Mouse (Mus musculus) layer of hippocampus, adult 9-10 months (tissue): Measurements from ENCODE around the gene Elmod2.

Experiments
- DNase-seq: peaks from one replicate; pipeline ENCODE4 v3.0.0; 2022; ENCODE audit warnings: low spot score

Gene Elmod2

GRCm38 (mm10) chr8:83274470-83274869 is 57.8 kb downstream of the Elmod2 start:
- no peak for DNase-seq

GRCm38 (mm10) chr8:83272464-83272863 is 59.8 kb downstream of the Elmod2 start:
- DNase-seq = no peak

GRCm38 (mm10) chr8:83271172-83271571 is 61.1 kb downstream of the Elmod2 start:
- no peak for DNase-seq
